In genomic region chr9:96028818-96029217, GRCm38 (mm10) we compare ENCODE assay signal across 8 mouse cellular contexts.
A peak's percentile ranks its signal among the peaks of the same experiment; 100 is the strongest.
DNase-seq lines count a peak whose midpoint lies in the region; ATAC-seq and TF ChIP-seq lines count a peak whose summit lies in the region.

No protein-coding gene starts in this region.

- H3K4me1 ChIP-seq in hindbrain, embryonic 10.5 days (replicated peaks): no peaks in the 10 kb centered on the region
- no peaks in the 10 kb centered on the region for H3K4me1 ChIP-seq in hindbrain, embryonic 16.5 days (ENCODE audit: control insufficient read depth, insufficient read depth, low read depth, low read length)
- H3K4me1 ChIP-seq in G1E (ENCODE audit: insufficient read depth, low read depth, low read length): no peaks in the 10 kb centered on the region
- H3K4me1 ChIP-seq in midbrain, postnatal 0 days (ENCODE audit: insufficient read depth, low read length): no peaks in the 10 kb centered on the region

- no peak overlapping the region for H3K4me2 ChIP-seq in hindbrain, embryonic 16.5 days (ENCODE audit: low read length)
- no peak overlapping the region for H3K4me2 ChIP-seq in midbrain, postnatal 0 days (ENCODE audit: low read depth, low read length, poor library complexity, severe bottlenecking)

- H3K9me3 ChIP-seq in hindbrain, embryonic 10.5 days: no peaks in the 10 kb centered on the region
- H3K9me3 ChIP-seq in hindbrain, embryonic 16.5 days (ENCODE audit: control insufficient read depth, low read length): no peaks in the 10 kb centered on the region
- no peaks in the 10 kb centered on the region for H3K9me3 ChIP-seq in G1E (replicated peaks)
- no peaks in the 10 kb centered on the region for H3K9me3 ChIP-seq in midbrain, postnatal 0 days (ENCODE audit: low read length)

- 70% methylated on average over 1 of the region's 1 CpGs for WGBS in hindbrain, embryonic 10.5 days
- 35% methylated on average over 1 of the region's 1 CpGs for WGBS in hindbrain, embryonic 16.5 days
- WGBS in midbrain, postnatal 0 days: 43% methylated on average over 1 of the region's 1 CpGs

- no peak for ATAC-seq in hindbrain, embryonic 16.5 days
- ATAC-seq in G1E (ENCODE audit: extremely low read depth, insufficient number of reproducible peaks, low FRiP score, poor library complexity, severe bottlenecking): no peak
- no peak for ATAC-seq in midbrain, postnatal 0 days (ENCODE audit: low FRiP score)

- H3K4me3 ChIP-seq in hindbrain, embryonic 10.5 days: no peak overlapping the region
- H3K4me3 ChIP-seq in hindbrain, embryonic 16.5 days (ENCODE audit: low read length): no peak overlapping the region
- no peak overlapping the region for H3K4me3 ChIP-seq in G1E (ENCODE audit: low read depth, low read length)
- no peak overlapping the region for H3K4me3 ChIP-seq in midbrain, postnatal 0 days (ENCODE audit: low read depth, low read length)

- no peak overlapping the region for H3K27ac ChIP-seq in hindbrain, embryonic 10.5 days
- H3K27ac ChIP-seq in hindbrain, embryonic 16.5 days (ENCODE audit: low read depth, low read length): no peak overlapping the region
- no peak overlapping the region for H3K27ac ChIP-seq in midbrain, postnatal 0 days (ENCODE audit: low read depth, low read length)

- H3K27me3 ChIP-seq in hindbrain, embryonic 10.5 days (ENCODE audit: insufficient read depth, poor library complexity, severe bottlenecking): no peaks in the 10 kb centered on the region
- H3K27me3 ChIP-seq in hindbrain, embryonic 16.5 days (replicated peaks; ENCODE audit: control insufficient read depth, insufficient read depth, low read length): no peaks in the 10 kb centered on the region
- no peaks in the 10 kb centered on the region for H3K27me3 ChIP-seq in G1E (ENCODE audit: insufficient read depth, low read length)
- H3K27me3 ChIP-seq in midbrain, postnatal 0 days (ENCODE audit: insufficient read depth, low read length): no peaks in the 10 kb centered on the region

- TF ChIP-seq CTCF in G1E (IDR thresholded peaks at IDR 0.05; ENCODE audit: low read depth, low read length): peak; percentile 64
- TF ChIP-seq CTCF in midbrain, postnatal 0 days (IDR thresholded peaks at IDR 0.05): peak; percentile 75

- no peak overlapping the region for H3K9ac ChIP-seq in hindbrain, embryonic 16.5 days (ENCODE audit: low read depth, low read length)
- no peak overlapping the region for H3K9ac ChIP-seq in midbrain, postnatal 0 days (replicated peaks; ENCODE audit: low read length, poor library complexity, severe bottlenecking)

- peaks cover 93% of the 10 kb centered on the region for H3K36me3 ChIP-seq in hindbrain, embryonic 10.5 days
- H3K36me3 ChIP-seq in hindbrain, embryonic 16.5 days (ENCODE audit: control insufficient read depth, insufficient read depth, low read length): peaks cover 47% of the 10 kb centered on the region
- peaks cover 81% of the 10 kb centered on the region for H3K36me3 ChIP-seq in G1E (replicated peaks)
- peaks cover 55% of the 10 kb centered on the region for H3K36me3 ChIP-seq in midbrain, postnatal 0 days (ENCODE audit: insufficient read depth, low read length)

- peak; percentile 25 for DNase-seq in hindbrain, embryonic 10.5 days (ENCODE audit: low spot score)
- DNase-seq in 3T3-L1 (ENCODE audit: low read depth, low spot score) (peak; percentile 75), G1E (ENCODE audit: low spot score) (no peak)
- peak; percentile 31 for DNase-seq in cerebellum, adult 9-10 months
- peak; percentile 59 for DNase-seq in kidney, postnatal 10 days
- DNase-seq in midbrain, postnatal 0 days (ENCODE audit: low spot score): peak; percentile 21
- DNase-seq in thymus, postnatal 36 days: peak; percentile 27 to 35
